Mouse (Mus musculus): ENCODE measurements around the gene Neurog3. TPM values are rescaled to one million over a fixed set of nuclear protein-coding genes. Genes with fewer than 3 reads are reported as not detected.

Neurog3 gene
- polyA plus RNA-seq (2021; fragmentation: Nextera tagmentation), result not detected in 2 replicates
- long read RNA-seq, experiment 1, result 0 reads
- long read RNA-seq, experiment 2, result 0 reads

DNA sequence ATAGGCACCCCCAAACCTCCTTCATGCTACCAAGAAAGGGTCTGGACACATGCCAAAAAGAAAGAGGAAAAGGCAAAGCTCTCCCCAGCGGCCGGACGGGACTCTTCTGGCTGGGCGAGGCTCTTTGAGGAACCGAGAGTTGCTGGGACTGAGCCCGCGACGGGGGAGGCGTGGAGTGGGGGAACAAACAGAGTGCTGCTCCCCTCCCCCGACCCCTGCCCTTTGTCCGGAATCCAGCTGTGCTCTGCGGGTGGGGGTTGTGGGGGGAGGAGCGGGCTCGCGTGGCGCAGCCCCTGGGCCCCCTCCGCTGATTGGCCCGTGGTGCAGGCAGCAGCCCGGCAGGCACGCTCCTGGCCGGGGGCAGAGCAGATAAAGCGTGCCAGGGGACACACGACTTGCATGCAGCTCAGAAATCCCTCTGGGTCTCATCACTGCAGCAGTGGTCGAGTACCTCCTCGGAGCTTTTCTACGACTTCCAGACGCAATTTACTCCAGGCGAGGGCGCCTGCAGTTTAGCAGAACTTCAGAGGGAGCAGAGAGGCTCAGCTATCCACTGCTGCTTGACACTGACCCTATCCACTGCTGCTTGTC, at the start of gene Neurog3:
Neurog3 (plus strand) TSS at position 400 of the 591 bp plus-strand sequence.

DNA sequence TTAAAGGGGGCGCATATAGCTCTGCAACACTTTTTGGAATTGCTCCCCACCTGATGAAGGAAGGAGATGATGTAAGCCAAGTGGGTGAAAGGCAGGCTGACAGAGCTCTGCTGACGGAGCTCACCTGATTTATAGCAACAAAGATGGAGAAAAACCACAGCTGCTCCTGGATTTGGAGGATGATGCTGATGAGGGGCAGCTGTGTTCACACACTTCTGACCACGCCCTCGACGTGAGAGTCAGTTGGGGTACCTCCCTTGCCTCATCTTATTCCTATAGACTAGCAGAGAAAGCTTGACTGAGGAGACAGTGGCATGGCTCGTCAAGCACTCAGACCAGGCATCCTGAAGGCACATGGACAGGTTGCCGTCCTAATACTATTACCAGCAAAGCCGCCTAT, 10.9 kb downstream of the Neurog3 start, which contains the start of gene Fam241b:
Fam241b (minus strand) TSS at position 101 of the 400 bp plus-strand sequence.

Other genes starting within 250 kb of the Neurog3 start
- gene Col13a1, start 154.0 kb upstream of the Neurog3 start, polyA plus RNA-seq (2021; fragmentation: Nextera tagmentation), result 0.31 and 0.33 TPM in 2 replicates
- gene Fam241b, start 10.8 kb downstream of the Neurog3 start, polyA plus RNA-seq (2021; fragmentation: Nextera tagmentation), result 18.4 and 24.9 TPM in 2 replicates
- 35.1 and 44.6 TPM in 2 replicates for gene Tspan15, start 98.2 kb downstream of the Neurog3 start, polyA plus RNA-seq (2021; fragmentation: Nextera tagmentation)
- gene Tacr2, start 119.3 kb downstream of the Neurog3 start, polyA plus RNA-seq (2021; fragmentation: Nextera tagmentation), result 0.23 and 0.31 TPM in 2 replicates
- 22.6 and 25.9 TPM in 2 replicates for gene Hk1, start 246.8 kb downstream of the Neurog3 start, polyA plus RNA-seq (2021; fragmentation: Nextera tagmentation)